Mouse (Mus musculus) neural tube, embryonic 13.5 days (tissue): ENCODE data around the gene Cntn2. TPM values are rescaled to one million over a fixed set of nuclear protein-coding genes. Genes with fewer than 3 reads are reported as not detected.

Source experiments
- ATAC-seq: fragments of 200-750 bp; cut with Nextera tagmentation; 2 replicates; pipeline ENCODE4 v1.8.0; 2017; ENCODE audit warnings: low read depth, mild to moderate bottlenecking, moderate TSS enrichment, moderate library complexity
- H3K27ac ChIP-seq: fragments of 300-500 bp; sonication (generic); replicated peaks from 2 replicates; pipeline ENCODE4 v1.5.1; 2015; ENCODE audit warnings: moderate library complexity, mild to moderate bottlenecking, inconsistent platforms
- H3K27me3 ChIP-seq: fragments of 300-500 bp; sonication (generic); 2 replicates; pipeline ENCODE4 v1.6.1; 2015; ENCODE audit warnings: mild to moderate bottlenecking, inconsistent platforms
- H3K36me3 ChIP-seq: fragments of 300-500 bp; sonication (generic); 2 replicates; pipeline ENCODE4 v1.6.1; 2015; ENCODE audit warnings: mild to moderate bottlenecking, inconsistent platforms
- H3K4me1 ChIP-seq: fragments of 300-500 bp; sonication (generic); replicated peaks from 2 replicates; pipeline ENCODE4 v1.6.1; 2015; ENCODE audit warnings: inconsistent platforms
- H3K4me2 ChIP-seq: fragments of 300-500 bp; sonication (generic); 2 replicates; pipeline ENCODE4 v1.6.1; 2015; ENCODE audit warnings: inconsistent platforms, mild to moderate bottlenecking, moderate library complexity
- H3K4me3 ChIP-seq: fragments of 300-500 bp; sonication (generic); 2 replicates; pipeline ENCODE4 v1.5.1; 2015; ENCODE audit warnings: mild to moderate bottlenecking, inconsistent platforms
- H3K9ac ChIP-seq: fragments of 300-500 bp; sonication (generic); 2 replicates; pipeline ENCODE4 v1.6.1; 2015; ENCODE audit warnings: moderate library complexity, mild to moderate bottlenecking, inconsistent platforms
- H3K9me3 ChIP-seq: fragments of 300-500 bp; sonication (generic); 2 replicates; pipeline ENCODE4 v1.6.1; 2016; ENCODE audit warnings: inconsistent platforms
- WGBS: fragments of 180-500 bp; shearing (Covaris S2); methylation state at CpG from one replicate; pipeline ENCODE4 v1.1.7; 2015; 5-methylcytosine and 5-hydroxymethylcytosine counted together
- polyA plus RNA-seq: library from polyadenylated mRNA; unstranded; fragments of >200 nt; fragmentation: Nextera tagmentation; extraction: Ambion mirVana; gene quantifications from 2 replicates; pipeline ENCODE4 v1.2.1, GENCODE M21; 2015

The Cntn2 gene
- polyA plus RNA-seq, 1 experiment from 2014 or later: 102 TPM

DNA sequence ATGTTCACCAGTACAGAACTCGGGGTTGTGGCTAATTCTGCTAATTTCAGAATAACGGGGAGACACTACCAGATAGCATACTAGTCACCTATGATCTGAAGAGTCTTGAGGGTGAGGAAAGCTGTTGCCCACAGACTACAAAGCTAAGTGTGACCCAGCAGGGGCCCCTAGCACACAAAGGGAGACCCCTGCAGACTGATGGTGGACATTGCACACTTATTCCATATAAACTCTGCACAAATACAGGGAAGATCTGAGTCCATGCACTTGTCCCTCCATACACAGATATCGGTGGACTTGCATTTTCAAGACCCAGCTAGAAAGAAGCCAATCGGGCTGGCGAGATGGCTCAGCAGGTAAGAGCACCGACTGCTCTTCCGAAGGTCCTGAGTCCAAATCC is 73.5 kb downstream of the Cntn2 start:
- ATAC-seq: no peak
- WGBS: 94% methylated on average over 7 of the region's 7 CpGs
- Histone ChIP-seq H3K27me3 (no peaks in the 10 kb centered on the region), H3K4me3 (no peak overlapping the region), H3K36me3 (peaks cover 24% of the 10 kb centered on the region), H3K4me1 (no peaks in the 10 kb centered on the region), H3K9me3 (no peaks in the 10 kb centered on the region), H3K27ac (no peak overlapping the region), H3K9ac (no peak overlapping the region), H3K4me2 (no peak overlapping the region)

DNA sequence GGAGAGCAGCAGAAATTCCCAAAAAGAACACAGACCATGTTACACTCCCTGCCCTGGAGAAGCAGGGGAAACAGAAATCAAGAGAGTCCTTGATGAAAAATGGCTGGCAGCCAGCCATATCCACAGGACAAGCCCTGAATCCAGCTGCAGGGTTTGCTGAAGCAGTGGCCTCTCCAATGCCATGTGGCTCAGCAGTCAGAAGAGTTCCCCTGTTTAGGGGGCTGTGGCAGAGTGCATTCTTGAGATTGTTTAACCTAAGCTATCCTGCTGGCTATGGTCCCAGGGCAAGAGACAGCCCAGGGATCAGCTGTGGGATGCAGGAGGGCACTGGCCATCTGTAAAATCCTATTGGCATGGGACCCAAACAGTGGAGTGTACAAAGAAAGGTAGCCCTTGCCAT is 74.1 kb downstream of the Cntn2 start:
- H3K9ac ChIP-seq: no peak overlapping the region
- no peaks in the 10 kb centered on the region for H3K4me1 ChIP-seq
- H3K27me3 ChIP-seq: no peaks in the 10 kb centered on the region
- H3K4me3 ChIP-seq: no peak overlapping the region
- H3K36me3 ChIP-seq: peaks cover 30% of the 10 kb centered on the region
- no peak for ATAC-seq
- no peaks in the 10 kb centered on the region for H3K9me3 ChIP-seq
- no peak overlapping the region for H3K4me2 ChIP-seq
- no peak overlapping the region for H3K27ac ChIP-seq

DNA sequence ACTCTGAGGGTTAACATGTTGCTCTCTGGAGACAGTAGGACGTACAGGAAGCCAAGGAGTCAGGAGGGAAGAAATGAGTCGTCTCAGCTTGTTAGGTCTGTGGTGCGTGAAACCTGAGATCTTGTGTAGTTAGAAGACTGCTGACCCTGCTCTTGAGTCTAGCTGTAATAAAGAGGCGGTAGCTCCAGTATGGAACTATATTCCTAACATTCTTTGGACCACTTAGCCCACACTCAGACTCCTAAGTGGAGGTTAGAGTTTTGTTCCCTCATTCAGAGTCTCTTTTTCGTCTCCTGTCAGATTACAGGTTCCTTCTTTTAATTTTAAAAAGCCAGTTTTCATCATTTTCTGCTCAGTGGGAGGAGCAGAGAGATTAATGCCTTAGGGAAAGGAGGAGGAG is 78.4 kb downstream of the Cntn2 start:
- Histone ChIP-seq H3K4me3 (no peak overlapping the region), H3K27me3 (no peaks in the 10 kb centered on the region), H3K9ac (no peak overlapping the region), H3K27ac (no peak overlapping the region), H3K4me1 (no peaks in the 10 kb centered on the region), H3K4me2 (no peak overlapping the region), H3K36me3 (peaks cover 60% of the 10 kb centered on the region), H3K9me3 (no peaks in the 10 kb centered on the region)
- WGBS: 87% methylated on average over 5 of the region's 5 CpGs
- no peak for ATAC-seq

Other genes starting within 250 kb of the Cntn2 start
- gene Klhdc8a, start 244.6 kb downstream of the Cntn2 start, polyA plus RNA-seq: 4.6 and 6.1 TPM in 2 replicates
- gene Nuak2, start 227.1 kb downstream of the Cntn2 start, polyA plus RNA-seq: 9.0 and 10.5 TPM in 2 replicates
- 32.2 and 33.9 TPM in 2 replicates for gene Tmcc2, start 152.0 kb downstream of the Cntn2 start, polyA plus RNA-seq
- gene Dstyk, start 125.7 kb downstream of the Cntn2 start, polyA plus RNA-seq: 9.2 and 9.8 TPM in 2 replicates
- 48.9 and 49.5 TPM in 2 replicates for gene Rbbp5, start 65.9 kb downstream of the Cntn2 start, polyA plus RNA-seq
- gene Tmem81, start 37.0 kb downstream of the Cntn2 start, polyA plus RNA-seq: 1.0 and 1.1 TPM in 2 replicates
- 38.2 and 44.3 TPM in 2 replicates for gene Nfasc, start 198.5 kb upstream of the Cntn2 start, polyA plus RNA-seq